Mouse (Mus musculus) fat pad, adult 2 months (tissue): ENCODE measurements at regions not wholly inside any gene's neighbourhood (a gene's known extent, or its start where the extent isn't known, plus 50 kb on each side); places are given as distances from the start of the nearest gene placed in this dataset.

Experiments used
- DNase-seq: peaks from one replicate; pipeline ENCODE4 v3.0.0-alpha.2; 2011; ENCODE audit warnings: low read depth, low spot score; ENCODE audit errors: extremely low read depth

DNA sequence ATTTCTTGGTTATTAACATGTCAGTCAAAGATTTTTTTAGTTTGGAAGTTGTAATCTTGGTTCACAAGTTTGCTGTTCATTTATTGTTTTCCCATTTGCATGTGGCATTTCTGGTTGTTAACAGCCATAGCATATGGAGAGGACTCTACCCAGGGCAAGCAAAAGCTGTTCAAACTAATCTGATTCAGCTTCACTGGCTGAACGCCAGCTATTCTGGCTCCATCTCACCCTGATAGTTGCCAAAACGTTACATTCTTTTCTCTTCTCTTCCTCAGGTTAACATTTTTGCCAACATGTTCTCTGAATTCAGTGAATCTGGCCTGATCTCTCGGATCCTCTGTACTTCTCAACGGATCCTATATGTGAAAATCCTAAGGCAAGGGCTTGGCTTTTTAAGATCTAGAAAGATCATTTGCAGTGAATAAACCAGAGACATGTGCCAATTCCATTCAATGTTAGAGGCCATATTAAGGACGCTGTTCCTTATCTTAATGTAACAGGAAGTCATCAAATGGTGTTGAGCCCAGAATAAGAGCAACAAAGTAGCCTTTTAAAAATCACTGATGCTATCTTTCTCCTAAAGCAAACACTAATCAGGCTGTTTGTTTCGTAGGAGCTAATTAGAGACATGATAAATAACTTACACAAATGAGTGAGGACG is 82.2 kb upstream of the Tac1 start:
- no peak for DNase-seq

DNA sequence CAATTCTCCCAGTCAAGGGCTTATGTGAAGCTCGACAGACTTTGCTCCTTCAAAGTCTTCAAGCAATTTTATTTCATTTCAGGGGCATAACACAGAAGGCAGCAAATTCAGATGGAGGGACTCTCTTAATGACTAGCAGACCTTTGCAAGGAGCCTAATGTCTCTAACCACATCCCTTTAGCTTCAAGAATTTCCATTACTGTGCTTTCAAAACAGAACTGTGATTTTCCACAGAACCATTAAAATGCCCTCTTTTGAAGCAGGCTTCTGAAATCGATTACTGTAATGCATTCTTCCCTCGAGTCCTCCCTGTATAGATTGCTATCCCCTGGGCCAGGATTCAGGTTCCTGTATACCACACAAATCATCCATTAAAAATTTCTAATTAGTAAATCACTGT is 80.9 kb upstream of the Tac1 start:
- no peak for DNase-seq

DNA sequence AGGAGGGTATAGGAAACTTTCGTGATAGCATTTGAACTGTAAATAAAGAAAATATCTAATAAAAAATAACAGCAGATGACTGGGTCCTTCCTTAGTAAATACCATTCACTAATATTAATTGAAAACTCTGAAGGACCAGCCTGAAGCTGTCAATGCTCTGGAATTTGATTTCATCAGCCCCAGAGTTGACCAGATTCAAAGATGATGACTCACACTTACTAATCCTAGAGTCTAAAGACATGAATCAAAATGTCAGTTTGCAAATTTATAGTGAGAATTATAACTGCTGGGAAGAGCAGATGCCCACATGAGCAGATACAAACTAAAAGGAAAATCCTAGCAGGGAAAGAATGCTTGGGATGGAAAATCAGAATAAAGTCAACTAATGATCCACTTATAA is 77.8 kb upstream of the Tac1 start:
- no peak for DNase-seq

DNA sequence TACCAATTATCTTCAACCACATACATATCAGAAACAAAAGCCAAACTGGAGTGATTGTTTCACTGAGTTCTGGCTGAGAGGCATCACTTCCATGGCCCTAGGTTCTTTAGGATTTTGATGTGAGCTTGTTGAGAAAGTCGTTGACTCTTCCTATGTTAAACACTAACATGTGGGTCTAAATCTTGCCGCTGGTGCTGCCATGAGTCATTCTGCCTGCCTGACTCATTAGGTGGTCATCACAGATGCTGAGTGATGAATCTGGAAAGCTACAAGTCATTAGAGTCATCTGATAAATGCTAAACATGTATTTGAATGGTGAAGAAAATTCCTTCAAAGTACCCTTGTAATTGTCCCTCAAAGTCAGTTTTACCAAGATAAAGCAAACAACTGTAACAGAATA is 60.4 kb upstream of the Tac1 start:
- no peak for DNase-seq

DNA sequence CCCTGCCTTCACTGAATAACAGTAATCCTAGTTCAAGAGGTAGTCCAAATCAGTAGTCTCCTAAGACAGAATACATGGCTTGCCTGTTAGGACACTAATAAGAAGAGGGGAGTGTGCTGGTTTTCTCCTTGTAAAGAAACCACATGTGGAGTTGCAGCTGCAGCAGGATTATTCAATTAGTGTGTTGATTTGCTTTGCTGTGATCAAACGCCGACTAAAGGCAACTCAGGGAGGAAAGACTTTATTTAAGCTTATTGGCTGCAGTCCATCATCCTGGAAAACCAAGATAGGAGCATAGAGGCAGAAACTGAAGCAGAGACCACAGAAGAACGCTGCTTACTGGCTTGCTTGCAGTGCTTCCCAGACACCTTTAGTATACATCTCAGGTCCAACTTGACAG is 57.9 kb upstream of the Tac1 start:
- no peak for DNase-seq
